Mouse (Mus musculus) urinary bladder, postnatal 10 days (tissue): Measurements from ENCODE around the gene Selenoo.

Experiments
- DNase-seq: peaks from one replicate; pipeline ENCODE4 v3.0.0; 2022; ENCODE audit warnings: low spot score

The Selenoo gene

DNA sequence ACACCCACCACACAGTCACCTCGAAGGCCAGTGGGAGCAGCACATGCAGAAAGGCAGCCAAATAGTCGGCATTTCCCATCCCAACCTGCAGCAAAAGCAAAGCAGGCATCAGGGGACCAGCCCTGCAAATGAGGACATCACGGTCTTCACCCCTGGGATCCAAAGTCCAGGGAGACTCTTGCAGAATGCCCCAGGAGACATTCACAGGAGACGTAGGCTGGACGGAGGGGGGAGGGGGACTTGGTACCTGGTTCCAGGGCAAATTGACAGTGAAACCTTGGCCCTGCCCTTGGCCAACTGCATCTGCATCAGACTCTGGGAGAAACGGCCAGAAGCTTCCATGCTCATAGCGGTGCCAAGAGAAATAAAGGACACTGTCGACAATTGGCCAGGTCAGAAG, 37.7 kb downstream of the Selenoo start:
- DNase-seq = no peak

DNA sequence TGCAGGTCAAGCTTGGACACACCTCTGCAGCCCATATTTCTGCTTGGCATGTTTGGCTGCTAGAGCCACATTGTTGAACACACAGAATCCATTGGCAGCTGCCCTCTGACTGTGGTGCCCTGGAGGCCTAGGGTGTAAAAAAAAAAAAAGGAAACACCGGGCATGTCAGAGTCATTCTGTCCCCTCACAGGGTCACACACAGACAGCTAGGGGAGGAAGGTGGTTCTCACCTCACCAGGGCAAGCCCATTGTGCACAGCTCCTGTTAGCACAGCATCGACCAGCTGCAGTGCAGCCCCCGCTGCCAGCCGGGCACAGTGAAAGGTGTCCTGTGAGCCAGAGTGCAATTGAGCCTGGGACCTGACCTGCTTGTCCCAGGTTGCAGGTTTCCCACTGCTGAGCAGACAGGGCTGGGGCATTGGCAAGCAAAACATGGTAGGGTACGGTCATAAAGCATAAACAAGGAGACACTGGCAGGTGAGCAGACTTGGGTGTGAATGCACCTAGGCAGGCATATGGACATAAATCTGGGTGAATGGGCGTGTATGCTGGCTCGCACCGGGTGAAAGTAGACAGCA, 38.6 kb downstream of the Selenoo start:
- DNase-seq = no peak

DNA sequence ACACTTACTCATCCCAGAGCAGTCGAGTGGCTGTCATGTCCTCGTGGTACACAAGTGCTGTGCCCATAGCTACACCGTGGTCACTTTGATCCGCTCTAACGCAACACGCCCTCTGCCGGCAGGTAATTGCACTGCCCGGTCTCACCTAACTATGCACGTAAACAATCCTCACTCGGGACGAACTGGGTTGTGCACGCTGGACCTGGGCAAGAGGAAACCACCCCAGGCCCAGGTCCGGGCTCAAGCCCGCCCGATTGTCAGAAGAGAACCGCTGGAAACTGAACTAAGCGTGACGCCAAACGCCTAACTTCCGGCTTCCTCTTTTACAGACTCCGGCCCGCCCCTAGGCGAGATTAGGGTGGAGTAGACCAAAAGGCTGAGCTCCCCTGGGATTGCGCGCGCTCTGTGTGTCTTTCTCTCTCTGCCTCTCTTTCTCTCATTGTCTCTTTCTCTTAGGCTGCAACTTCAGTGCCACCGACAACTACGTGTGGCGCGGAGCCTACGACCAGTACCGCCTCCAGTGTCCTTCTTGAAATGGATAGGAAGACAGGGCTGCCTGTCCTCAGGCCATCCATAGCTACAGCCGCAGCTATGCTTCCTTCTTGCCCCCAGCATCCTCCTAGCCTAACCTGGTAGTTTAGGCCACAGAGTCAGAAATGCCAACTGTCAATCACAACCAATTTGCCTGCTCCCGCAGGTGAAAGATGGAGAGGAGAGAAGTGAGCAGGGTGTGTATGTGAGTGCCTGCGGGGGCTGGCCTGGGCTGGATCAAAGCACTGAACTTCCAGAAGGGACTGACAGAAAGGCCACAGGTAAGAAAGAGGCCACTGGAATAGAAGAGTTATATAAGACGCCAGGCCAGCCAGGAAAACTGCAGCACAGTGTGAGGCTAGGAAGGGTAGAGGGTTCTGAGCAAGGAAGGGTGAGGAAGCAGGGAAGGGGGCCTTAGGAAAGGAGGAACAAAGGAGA, 39.8 kb downstream of the Selenoo start, which contains the start of gene Hdac10:
TSS of gene Hdac10 (minus strand) at position 319 of the 969 bp plus-strand sequence.
- no peak for DNase-seq

DNA sequence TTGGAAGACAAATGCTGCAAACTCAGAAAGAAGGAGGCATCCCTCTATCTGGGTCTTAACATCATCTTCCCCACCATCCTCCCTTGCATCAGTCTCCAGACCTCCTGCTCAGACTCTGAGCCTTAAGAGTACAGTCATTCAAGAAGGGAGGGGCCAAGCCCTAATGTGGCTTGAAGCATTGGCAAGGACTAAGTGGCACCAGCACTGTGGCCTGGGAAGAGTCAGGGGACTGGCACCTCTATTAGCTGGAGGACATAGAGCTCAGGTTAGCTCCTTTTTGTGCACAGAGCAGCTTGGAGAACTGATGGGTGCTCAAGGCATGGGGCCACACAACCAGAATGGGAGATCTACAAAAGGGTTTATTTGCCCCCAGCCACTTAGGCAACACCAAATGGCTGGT, 41.4 kb downstream of the Selenoo start:
- no peak for DNase-seq

DNA sequence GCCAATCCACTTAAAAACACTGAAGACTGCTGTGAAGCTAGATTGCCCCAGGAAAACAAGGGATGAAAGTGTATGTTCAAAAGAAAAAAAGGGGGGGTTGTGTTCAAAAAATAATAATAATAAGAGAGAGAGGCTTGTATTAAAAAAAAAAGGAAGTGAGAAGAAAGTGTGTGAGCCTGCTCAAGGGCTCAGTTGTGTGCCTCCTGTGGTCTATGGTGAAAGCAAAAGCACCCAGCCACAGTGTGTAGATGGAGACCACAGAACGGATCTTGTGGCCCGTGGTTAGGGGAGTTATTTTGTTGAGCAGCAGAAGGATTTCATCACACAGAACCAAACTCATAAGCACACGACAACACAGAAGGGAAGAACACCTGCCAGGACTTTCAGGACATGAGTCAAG, 42.4 kb downstream of the Selenoo start:
- DNase-seq = no peak

DNA sequence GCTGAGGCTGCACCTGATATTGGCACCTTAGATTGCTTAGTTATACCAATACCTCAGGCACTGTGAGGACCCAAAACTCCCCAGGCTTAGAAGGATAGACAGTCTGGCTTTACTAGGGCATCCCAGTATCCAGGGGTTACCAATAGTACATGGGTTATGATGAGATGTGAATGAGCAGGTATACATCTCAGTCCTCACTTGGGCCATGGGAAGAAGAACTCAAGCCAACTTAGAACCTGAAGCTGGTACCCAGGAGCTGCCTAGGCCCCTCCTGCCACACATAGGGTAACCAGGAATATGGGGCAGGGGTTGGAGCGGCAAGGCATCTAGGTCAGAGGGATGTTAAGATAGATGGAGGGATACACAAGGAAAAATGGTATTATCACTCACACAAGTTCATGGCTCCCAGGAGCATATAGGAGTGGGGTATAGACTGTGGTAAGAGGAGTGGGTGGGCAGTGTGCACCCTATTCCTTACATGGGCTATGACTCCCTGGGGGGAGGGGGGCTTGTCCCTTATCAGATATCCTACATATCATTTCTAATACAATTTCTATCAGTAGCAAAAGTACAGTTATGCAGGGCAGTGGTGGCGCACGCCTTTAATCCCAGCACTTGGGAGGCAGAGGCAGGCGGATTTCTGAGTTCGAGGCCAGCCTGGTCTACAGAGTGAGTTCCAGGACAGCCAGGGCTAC, 47.7 kb downstream of the Selenoo start:
- DNase-seq = no peak

DNA sequence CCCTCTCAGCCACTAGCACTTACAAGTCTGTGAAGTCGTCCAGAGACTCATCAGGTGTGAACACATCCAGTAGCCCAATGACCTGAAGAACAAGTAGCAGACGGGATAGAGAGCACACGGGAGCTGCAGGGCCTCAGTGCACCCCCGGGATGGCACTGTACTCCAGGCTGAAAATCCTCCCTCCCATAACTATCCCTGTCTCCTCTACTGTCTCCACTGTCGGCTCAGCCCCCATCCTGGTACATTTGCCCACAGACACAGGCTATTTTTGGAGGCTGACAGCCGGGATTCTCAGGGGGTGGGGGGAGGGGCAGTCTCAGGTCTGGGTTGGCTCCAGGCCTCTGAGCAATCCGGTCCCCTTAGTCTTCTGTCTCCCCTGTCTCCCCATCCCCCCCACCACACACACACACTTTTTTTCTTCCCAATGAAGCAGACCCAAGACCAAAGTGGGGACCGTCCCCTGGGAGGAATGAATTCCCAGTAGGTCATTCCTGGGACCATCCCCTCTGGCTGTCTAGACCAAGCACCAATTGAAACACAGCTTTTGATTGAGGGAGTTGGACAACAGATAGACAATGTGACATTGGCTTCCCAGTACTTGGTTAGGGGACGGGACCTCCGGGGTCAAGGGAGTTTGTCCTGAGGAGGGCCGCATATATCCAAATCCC, 48.6 kb downstream of the Selenoo start:
- no peak for DNase-seq

DNA sequence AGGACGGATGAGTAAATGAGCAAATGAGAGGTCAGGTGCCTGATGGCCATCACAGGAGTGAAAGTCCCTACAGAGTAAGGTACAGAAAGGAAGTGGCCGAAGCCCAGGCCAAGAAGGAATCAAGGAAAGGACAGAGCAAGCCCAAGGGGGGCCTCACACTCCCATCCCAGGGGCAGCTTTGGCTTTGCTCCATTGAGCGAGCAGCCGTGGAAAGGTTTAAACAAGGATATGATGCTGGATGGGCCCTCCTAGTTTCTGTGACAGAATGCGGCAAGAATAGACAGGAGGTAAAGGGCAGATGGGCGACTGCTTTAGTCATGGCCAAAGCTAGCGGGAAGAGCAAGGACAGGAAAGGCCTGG, 49.1 kb downstream of the Selenoo start:
- DNase-seq = no peak

DNA sequence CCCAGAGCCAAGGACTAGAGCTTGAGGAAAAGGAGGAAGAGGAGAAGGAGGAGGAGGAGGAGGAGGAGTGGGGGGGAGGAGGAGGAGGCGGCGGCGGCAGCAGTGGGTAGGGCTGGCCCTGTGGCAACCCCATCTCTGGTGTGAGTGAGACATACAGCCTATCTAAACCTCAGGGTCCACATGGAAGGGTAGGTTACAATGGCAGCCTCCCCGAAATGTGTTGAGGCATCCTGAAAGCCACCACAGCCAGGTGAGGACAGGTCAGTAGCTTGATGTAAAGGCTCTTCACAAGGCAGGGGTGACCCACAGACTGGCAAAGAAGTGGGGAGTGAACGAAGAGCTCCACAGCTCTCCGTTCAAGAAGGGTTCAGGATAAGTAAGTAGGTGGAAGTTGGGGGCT, 49.6 kb downstream of the Selenoo start:
- DNase-seq = no peak

DNA sequence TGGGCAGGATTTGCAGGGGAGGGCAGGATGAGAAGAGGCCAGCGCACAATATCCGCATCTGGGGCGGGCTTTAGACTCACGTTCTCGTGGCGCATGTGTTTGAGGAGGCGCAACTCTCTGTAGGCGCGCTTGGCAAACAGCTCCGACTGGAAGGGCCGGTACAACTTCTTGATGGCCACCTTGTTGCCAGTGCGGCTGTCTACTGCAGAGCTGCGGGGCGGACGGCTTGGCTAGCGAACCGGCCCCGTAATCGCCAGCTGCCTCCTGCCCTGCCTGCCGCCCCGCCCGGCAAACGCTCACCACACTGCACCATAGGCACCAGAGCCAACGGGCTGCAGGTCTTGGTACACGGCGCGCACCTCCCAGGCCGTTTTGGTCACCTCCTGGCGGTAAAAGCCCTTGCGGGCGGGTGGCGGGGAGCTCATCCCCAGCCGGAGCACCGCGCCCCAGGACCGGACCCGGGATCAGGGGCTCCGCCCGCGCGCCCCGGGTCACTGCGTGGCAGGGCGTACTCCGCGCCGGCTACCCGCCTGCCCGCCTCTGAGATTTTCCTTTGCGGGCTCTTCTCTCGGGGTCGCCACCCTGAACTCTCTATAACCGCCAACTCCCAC, 51.3 kb downstream of the Selenoo start:
- DNase-seq = no peak

DNA sequence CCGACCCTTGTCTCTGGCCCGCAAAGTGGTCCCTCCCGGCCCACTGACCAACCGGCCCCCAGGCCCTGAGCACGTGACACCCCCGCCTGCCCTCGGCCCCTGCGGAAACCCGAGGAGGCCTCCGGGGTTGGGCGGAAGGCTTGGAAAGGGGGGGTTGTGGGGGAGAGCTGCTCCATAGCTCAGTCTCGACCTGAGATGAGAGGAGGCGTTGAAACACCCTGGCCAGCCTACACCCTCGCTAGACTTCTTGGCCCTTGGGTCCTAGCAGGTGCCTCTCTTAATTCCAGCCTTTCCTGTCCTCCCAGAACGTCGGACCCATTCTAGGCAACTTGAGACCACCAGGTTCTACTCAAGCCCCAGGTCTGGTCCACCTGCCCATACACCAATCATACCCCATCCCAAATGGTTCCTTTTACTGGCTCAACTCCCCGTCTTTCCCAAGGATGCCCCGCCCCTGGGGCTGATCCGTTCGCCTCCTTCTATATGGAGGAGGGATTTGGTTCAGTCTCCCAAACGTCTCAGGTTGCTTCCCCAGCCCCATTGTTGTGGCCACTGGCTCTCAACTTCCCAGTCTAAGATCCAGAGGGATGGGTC, 51.9 kb downstream of the Selenoo start, which contains the start of gene Mapk12:
TSS of gene Mapk12 (minus strand) at position 45 of the 594 bp plus-strand sequence.
- DNase-seq = no peak

DNA sequence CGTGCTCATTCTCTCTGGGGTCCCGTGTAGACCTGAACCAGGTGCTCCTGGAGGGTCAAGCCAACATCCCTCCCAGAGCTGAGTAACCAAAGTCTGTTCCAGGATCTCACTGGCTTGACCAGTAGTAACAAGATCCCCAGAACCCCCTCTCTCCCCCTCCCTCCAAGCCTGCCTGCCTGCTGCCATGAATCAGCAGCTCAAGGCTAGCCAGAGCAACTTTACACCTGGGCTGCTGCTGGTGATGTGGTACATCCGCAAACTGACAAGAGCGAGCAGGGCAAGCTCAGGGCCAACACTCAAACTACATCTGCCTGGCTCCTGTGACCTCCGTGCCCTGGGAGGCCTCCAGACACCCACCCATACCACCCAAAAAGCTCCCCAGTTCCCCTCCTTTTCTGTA, 52.6 kb downstream of the Selenoo start:
- no peak for DNase-seq

DNA sequence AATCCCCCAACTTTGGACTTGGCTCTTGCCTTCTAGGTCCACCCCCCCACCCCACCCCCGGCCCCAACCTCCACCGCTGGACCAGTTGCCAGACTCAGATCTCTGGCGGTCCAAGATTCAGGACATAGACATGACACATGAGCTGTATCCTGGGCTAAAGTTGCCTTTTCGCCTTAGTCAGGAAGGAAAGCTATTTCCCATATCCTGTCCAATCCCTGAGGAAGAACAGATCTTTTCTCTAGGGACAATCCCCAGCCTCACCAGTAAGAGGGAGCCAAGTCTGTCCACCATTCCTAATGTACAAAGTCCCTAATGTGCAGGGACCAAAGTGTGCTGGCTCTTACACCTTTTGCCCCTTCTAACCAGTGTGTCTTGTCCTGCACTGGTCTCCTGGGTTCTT, 53.0 kb downstream of the Selenoo start:
- DNase-seq = no peak

DNA sequence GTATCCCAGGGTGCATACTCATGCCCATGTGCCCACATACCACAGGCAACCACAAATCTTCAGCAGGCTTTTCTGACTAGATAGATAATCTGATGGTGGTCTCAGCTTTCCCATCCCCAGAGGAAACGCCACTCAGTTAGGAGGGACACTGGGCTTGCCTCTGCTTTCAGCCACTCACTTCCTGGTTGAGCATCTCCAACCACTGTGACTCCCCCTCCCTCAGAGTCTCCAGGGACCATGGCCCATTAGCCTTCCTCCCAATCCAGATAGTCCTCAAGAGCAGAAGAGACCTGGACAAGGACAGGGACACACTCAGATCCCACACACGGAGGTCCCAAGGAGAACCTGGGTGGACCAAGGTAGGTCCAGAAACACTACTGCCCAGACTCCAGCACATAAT, 54.2 kb downstream of the Selenoo start:
- DNase-seq = no peak

DNA sequence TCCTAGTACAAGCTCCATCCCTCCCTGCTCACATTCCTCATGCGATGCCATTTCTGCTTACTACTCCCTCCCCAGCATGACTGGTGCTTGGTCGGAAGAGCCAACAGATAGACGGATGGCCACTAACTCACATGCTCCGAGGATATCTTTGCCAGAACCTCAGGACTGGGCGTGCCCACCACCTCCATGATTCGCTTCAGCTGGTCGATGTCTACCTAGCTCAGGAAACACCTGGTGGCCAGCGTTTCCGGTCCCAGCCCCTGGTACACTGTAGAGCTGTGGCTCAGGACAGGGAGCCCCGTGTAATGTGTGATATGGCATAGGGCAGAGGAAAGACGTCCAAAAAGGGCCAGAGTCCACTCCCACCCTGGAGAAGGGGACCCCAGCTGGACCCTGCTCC, 56.1 kb downstream of the Selenoo start:
- DNase-seq = no peak

DNA sequence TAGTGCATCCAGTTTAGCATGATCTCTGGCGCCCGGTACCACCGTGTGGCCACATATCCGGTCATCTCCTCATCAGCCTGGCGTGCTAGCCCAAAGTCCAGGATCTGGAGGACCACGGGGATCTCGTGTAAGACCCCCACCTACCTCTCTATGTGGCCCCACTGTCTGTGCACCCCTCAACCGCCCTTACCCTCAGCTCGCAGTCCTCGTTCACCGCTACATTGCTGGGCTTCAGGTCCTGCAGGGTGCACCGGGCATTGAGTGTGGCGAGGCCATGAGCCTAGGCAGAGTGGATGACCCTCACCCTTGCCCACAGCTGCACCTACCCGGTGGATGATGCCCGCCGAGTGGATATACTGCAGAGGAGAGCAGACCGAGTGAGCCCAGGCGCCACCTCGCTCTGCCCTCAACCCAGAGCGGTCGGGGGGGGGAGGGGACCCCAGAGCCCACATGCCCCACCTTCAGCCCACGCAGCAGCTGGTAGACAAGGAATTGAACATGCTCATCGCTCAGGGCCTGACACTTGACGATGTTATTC, 57.0 kb downstream of the Selenoo start:
- no peak for DNase-seq

DNA sequence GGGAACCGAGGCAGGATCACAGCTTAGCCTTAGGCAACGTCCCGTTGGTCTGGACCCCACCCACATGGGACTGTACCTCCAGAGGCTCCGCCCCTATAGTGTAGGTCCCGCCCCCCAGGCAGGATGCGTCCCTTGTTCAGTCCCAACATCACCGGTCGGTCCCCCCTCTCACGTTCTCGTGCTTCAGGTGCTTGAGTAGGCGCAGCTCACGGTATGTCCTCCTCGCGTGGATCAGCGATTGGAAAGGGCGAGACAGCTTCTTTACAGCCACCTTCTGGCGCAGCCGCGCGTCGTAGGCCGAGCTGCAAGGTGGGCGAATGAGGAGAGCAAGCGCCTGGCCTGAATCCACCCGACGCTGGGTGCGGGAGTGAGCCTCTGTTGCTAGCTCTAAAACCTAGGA, 57.7 kb downstream of the Selenoo start:
- DNase-seq = no peak

DNA sequence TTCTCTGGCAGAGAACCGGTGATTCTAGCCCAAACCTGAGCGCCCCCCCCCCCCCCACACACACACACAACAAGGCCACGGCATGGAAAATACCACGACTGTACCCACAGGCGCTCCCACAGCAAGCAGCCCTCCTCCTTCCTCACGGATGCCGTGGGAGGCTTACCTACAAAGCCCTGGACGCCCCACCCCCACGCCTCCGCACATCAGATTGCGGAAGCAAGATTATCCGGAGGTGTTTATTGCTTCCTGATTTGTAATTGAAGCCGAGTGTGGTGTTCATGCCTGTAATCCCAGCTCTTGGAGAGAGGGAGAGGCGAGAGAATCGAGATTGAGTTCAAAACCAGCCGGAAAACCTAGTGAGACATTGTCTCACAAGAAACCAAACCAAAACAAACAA, 58.1 kb downstream of the Selenoo start:
- DNase-seq = no peak

DNA sequence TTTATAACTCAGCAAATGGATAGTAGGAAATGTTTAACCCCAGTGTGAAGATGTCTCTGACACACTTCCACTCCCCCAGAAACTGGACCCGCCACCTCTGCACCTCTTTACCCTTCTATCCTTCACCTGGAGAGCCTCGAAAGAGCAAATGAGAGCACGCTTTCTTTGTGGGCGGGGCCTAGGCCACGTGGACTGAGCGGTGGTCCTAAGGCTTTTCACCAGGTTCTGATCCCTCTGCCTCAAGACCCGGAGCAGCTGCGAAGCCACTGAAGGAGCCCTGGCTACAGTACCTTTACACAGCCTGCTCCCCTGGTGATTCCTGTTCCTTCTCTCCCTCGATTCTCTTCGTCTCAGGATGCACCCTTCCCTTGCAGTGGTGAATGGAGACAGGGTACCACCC, 58.6 kb downstream of the Selenoo start:
- no peak for DNase-seq

DNA sequence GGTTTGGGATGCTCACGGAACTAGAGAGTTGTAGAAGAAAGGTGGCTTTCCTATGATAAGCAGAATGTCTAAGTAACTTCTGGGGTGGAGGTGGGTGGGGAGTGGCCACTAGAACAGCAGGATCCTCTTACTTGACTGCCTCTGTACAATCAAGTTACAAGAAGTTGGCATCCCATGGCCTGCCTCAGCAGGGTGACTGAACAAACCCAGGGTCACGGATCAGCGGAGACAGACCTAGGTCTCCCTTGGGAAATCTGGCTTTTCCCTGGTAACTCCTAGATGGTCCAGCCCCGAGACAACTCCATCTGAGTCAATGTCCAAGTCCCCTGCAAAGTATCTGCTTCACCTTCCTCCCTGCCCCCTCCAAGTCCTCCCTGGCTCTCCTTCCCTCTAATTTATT, 59.0 kb downstream of the Selenoo start:
- DNase-seq = no peak
